Mouse (Mus musculus) gastrocnemius, adult 2 months (tissue): Measurements from ENCODE around the gene Ints5. TPM values are rescaled to one million over a fixed set of nuclear protein-coding genes. Genes with fewer than 3 reads are reported as not detected.

Source experiments
- DNase-seq: peaks from one replicate; pipeline ENCODE4 v3.0.0; 2022
- H3K27ac ChIP-seq: fragments of 200-600 bp; 2 replicates; pipeline ENCODE4 v1.8.1; 2022; ENCODE audit warnings: mild to moderate bottlenecking
- H3K4me3 ChIP-seq: fragments of 200-600 bp; 2 replicates; pipeline ENCODE4 v1.8.1; 2022; ENCODE audit warnings: mild to moderate bottlenecking, moderate library complexity
- CTCF ChIP-seq: fragments of 200-600 bp; IDR thresholded peaks from 2 replicates; pipeline ENCODE4 v1.8.1; 2022; ENCODE audit warnings: antibody characterized with exemption, mild to moderate bottlenecking, moderate library complexity
- intact Hi-C: fragments of 180-260 bp; cut with DNase I; formaldehyde crosslinking; loops from one replicate; pipeline ENCODE4 v1.15.1; 2025
- total RNA-seq, 2 experiments: library from RNA; stranded (reverse); gene quantifications; 2 replicates each; pipeline ENCODE4 v1.2.3; 2021

Gene Ints5
- total RNA-seq, 2 experiments from 2014 or later, result 10.6 to 12.5 TPM

GRCm38 (mm10) chr19:8870838-8871237 is 22.0 kb upstream of the Ints5 start:
- Histone ChIP-seq H3K4me3 (peak overlapping the region; percentile 94), H3K27ac (peak overlapping the region; percentile 94)
- intact Hi-C loops, result loop anchor here (1.0 to 2.0 kb wide), 2 partner anchors 28 to 97 kb away; partner anchors contain the start of gene Ganab
- DNase-seq, result no peak
- no peak for TF ChIP-seq CTCF

DNA sequence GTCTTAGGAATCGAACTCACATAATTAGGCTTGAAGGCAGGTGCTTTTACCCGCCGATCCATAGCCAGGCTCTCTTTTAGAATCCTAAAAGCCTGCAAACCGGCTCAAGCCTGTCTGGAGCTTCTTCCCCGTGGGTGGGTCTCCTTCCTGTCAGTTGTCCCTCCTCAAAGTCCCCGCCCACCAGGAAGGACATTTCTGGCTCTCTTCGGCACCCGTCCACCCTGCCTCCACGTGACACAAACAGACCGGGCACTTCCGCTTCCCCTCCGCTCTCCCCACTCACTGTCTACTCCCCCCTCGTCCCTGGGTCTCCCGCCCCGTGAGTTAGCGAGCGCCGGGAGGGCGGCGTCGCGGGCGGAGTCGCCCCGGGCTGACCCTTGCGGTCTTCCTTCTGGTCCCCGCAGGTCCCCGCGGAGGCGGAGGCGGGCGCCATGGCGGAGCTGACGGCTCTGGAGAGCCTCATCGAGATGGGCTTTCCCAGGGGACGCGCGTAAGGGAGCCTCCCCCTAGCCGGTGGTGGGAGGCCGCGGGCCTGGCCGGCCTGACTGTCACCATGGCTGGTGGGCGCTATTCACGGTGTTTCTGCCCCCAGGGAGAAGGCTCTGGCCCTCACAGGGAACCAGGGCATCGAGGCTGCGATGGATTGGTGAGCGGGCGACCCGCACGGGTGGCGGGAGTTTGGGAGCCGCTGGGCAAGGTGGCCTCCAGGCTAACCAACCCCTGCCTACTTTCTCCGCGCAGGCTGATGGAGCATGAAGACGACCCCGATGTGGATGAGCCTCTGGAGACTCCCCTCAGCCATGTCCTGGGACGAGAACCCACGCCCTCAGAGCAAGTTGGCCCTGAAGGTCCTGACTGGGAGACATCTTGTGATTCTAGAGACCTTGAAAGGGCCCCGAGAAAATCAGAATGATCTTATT is 21.3 kb upstream of the Ints5 start, which contains the start of gene Ubxn1:
TSS of gene Ubxn1 (plus strand) at position 230 of the 920 bp plus-strand sequence.
- TF ChIP-seq CTCF, result no peak; the same call in 1 of the 2 replicates
- DNase-seq, result peak; percentile 98
- intact Hi-C loops, result loop anchor here (1.0 to 2.0 kb wide), 2 partner anchors 27 to 97 kb away; partner anchors contain the start of gene Ganab
- Histone ChIP-seq H3K4me3 (peak within 1 kb of the TSS; percentile 94), H3K27ac (peak within 1 kb of the TSS; percentile 94)

GRCm38 (mm10) chr19:8872266-8872840 is 20.5 kb upstream of the Ints5 start:
- TF ChIP-seq CTCF, result no peak
- Histone ChIP-seq H3K27ac (peak overlapping the region; percentile 94), H3K4me3 (peak overlapping the region; percentile 94)
- no peak for DNase-seq
- intact Hi-C loops, result no loop called here

DNA sequence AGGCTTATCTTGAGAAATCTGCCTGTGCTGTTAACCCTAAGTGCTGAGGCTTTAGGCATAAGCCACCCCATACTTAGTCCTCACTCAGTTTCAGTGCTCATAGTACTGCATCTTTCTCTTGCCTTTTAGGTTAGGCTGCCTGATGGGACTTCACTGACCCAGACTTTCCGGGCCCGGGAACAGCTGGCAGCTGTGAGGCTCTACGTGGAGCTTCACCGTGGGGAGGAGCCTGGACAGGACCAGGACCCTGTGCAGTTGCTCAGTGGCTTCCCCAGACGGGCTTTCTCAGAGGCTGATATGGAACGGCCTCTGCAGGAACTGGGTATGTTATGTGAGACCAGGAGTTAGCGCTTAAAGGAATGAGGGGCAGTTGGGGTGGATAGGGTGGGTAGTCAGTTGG is 17.8 kb upstream of the Ints5 start:
- intact Hi-C loops, result no loop called here
- peak overlapping the region; percentile 20 for H3K4me3 ChIP-seq
- DNase-seq, result peak; percentile 65
- no peak for TF ChIP-seq CTCF
- H3K27ac ChIP-seq, result peak overlapping the region; percentile 94

GRCm38 (mm10) chr19:8880311-8881033 is 12.3 kb upstream of the Ints5 start, which contains the start of gene Uqcc3:
Gene Uqcc3 (minus strand): TSS chr19:8880923.
- peak within 1 kb of the TSS; percentile 89 for H3K27ac ChIP-seq
- peak within 1 kb of the TSS; percentile 83 for H3K4me3 ChIP-seq
- peak; percentile 93 for DNase-seq
- intact Hi-C loops, result no loop called here
- TF ChIP-seq CTCF, result no peak

- Histone ChIP-seq H3K4me3 (peak overlapping the region; percentile 83), H3K27ac (peak overlapping the region; percentile 89)
- intact Hi-C loops, result no loop called here
- no peak for TF ChIP-seq CTCF
- DNase-seq, result no peak
These were observed 11.8 kb upstream of the Ints5 start for GRCm38 (mm10) chr19:8881034-8881392.

- no peak for TF ChIP-seq CTCF
- Histone ChIP-seq H3K4me3 (no peak within 1 kb of the TSS), H3K27ac (no peak within 1 kb of the TSS)
- no peak for DNase-seq
- intact Hi-C loops, result no loop called here
These were observed 9.2 kb upstream of the Ints5 start, which contains the start of the genes Lbhd1 and Gm49403 for GRCm38 (mm10) chr19:8883616-8884015. Gene Lbhd1 (plus strand): TSS chr19:8883732. Gene Gm49403 (plus strand): TSS chr19:8883930.

DNA sequence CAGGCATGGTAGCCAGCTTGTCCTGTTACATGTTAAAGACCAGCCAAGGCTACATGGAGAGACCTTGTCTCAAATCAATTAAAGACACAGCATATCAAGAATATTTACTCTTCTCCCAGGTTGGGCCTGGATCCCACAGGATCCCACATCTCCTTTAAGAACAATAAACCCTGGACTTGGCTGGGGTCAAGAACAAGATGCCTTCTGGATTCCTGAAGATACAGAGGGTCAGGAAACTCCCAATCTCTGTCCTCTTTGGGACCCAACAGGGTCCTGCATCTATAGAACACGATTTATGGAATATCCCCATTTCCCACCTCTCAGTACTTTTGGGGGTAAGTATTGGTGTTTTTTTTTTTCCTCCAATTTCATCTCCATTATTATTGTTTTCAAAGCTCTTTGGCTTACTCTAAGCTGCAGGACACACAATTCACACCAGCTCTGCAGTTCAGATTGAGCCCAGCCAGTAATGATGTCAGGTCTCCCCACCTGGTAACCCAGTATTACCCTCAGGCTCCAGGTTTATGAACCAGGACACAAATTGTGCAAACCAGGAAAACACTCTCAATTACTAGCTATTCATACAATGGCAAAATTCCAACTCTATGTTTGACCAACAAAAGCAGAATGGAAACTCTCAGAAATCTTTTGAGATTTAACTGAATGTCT is 5.8 kb upstream of the Ints5 start:
- Histone ChIP-seq H3K27ac (no peak overlapping the region), H3K4me3 (no peak overlapping the region)
- DNase-seq, result no peak
- intact Hi-C loops, result no loop called here
- TF ChIP-seq CTCF, result no peak

GRCm38 (mm10) chr19:8887585-8888463 is 5.0 kb upstream of the Ints5 start:
- no peak for TF ChIP-seq CTCF
- DNase-seq, result no peak
- Histone ChIP-seq H3K4me3 (peak overlapping the region; percentile 82), H3K27ac (peak overlapping the region; percentile 90)
- intact Hi-C loops, result no loop called here

DNA sequence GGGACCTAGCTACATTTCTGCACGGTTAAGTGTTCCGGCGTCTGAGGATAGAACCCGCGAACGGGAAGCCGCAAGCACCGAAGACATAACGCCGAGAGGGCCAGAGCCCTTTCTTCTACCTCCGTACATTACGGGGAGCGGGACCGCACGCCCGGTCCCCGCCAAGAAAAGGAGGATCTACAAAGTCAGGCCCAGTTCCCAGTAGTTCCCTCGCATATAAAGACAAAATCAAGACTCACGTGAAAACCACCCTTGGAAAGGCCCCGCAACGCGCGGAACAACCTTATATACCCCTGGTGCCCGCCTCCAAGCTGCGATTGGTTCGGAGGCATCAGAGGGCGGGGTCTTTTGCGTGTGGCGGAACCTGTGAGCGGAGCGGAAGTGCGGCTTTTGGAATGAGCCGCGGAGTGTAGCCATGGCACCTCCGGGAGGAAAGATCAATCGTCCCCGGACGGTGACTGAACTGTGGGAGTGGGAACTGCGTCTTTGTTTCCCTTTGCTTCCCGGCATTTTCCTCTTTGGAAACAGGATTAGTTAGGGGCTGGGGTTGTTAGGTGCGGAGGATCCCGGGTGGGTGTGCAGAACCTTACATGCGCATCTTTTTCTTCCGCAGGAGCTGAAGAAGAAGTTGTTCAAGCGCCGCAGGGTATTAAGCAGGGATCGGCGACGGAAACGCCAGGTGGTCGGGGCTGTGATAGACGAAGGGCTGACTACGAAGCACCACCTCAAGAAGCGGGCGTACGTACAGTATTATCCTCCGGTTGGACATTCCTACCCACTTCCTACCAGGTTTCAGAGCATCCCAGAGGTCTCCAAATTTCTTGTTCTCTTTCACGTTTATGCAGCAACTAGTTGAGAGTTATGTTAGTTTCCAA is 4.1 kb upstream of the Ints5 start, which contains the start of the genes 1810009A15Rik and Gm49416:
TSS of gene 1810009A15Rik (plus strand) at position 343 of the 875 bp plus-strand sequence.
TSS of gene Gm49416 (plus strand) at position 416 of the 875 bp plus-strand sequence.
- Histone ChIP-seq H3K27ac (peak within 1 kb of the TSS; percentile 90), H3K4me3 (peak within 1 kb of the TSS; percentile 82)
- intact Hi-C loops, result no loop called here
- no peak for TF ChIP-seq CTCF
- peak; percentile 96 for DNase-seq
